ENCODE assay signal across 15 mouse cellular contexts in genomic region chr13:95299956-95300355, GRCm38 (mm10).
"Had no signal": no experiment of that assay in that cellular context is flagged by ENCODE, and none has a peak within 500 bp of the region (broad histone marks: within the 10 kb centered on the region; RNA-seq: fewer than 3 reads in every experiment).

No protein-coding gene starts in this region.

- H3K27ac ChIP-seq: midbrain, embryonic 13.5 days; midbrain, embryonic 15.5 days; neural tube, embryonic 13.5 days; neural tube, embryonic 15.5 days had no signal

- DNase-seq: lung, adult 18-20 months; lung, postnatal 10 days; lung, postnatal 4 days; retina, postnatal 1 day; right cerebral cortex, adult 18-20 months; right cerebral cortex, postnatal 25 days; right cerebral cortex, postnatal 4 days; spleen, adult 18-20 months; thymus, adult 18-20 months; thymus, postnatal 14 days; thymus, postnatal 36 days had no signal

- H3K4me3 ChIP-seq: midbrain, embryonic 13.5 days; midbrain, embryonic 15.5 days; neural tube, embryonic 13.5 days; neural tube, embryonic 15.5 days had no signal
